Mouse (Mus musculus) MEL (cell line): ENCODE results near the gene Tex2. TPM values are rescaled to one million over a fixed set of nuclear protein-coding genes. Genes with fewer than 3 reads are reported as not detected.

Experiments used
- DNase-seq: peaks from one replicate; pipeline ENCODE4 v3.0.0; 2011; ENCODE audit warnings: low read depth, low spot score
- H3K27ac ChIP-seq: 2 replicates; pipeline ENCODE4 v1.5.1; 2012; ENCODE audit warnings: low read depth, mild to moderate bottlenecking, control low read depth, low read length, moderate library complexity; ENCODE audit not compliant: control insufficient read depth
- H3K27me3 ChIP-seq, 2 experiments: fragments of 150-350 bp in 1 of 2; sonication (generic) in 1 of 2; 2 replicates each; pipeline ENCODE4 v1.6.1; 2012; ENCODE audit warnings: low read length in 2 of 2, mild to moderate bottlenecking in 2 of 2, improper control_type of control experiment in 1 of 2, moderate library complexity in 1 of 2; ENCODE audit not compliant: insufficient read depth in 2 of 2, control insufficient read depth in 1 of 2
- H3K36me3 ChIP-seq, 2 experiments: 2 replicates each; pipeline ENCODE4 v1.6.1; 2012 to 2014; ENCODE audit warnings: low read length in 2 of 2, improper control_type of control experiment in 1 of 2, inconsistent platforms in 1 of 2, mild to moderate bottlenecking in 1 of 2; ENCODE audit not compliant: insufficient read depth in 2 of 2, control insufficient read depth in 1 of 2
- H3K4me1 ChIP-seq, 2 experiments: fragments of 150-350 bp in 1 of 2; sonication (generic) in 1 of 2; 2 replicates each; pipeline ENCODE4 v1.6.1; 2012; ENCODE audit warnings: low read length in 2 of 2, improper control_type of control experiment in 1 of 2, mild to moderate bottlenecking in 1 of 2; ENCODE audit not compliant: insufficient read depth in 2 of 2, control insufficient read depth in 1 of 2
- H3K4me3 ChIP-seq, 2 experiments: fragments of 150-350 bp in 1 of 2; sonication (generic) in 1 of 2; 2 replicates each; pipeline ENCODE4 v1.5.1; 2012; ENCODE audit warnings: low read depth in 2 of 2, low read length in 2 of 2, mild to moderate bottlenecking in 2 of 2, moderate library complexity in 2 of 2, control low read depth in 1 of 2, improper control_type of control experiment in 1 of 2; ENCODE audit not compliant: control insufficient read depth in 1 of 2, insufficient read depth in 1 of 2
- H3K79me2 ChIP-seq: 2 replicates; pipeline ENCODE4 v1.6.1; 2012; ENCODE audit warnings: mild to moderate bottlenecking, low read length, moderate library complexity; ENCODE audit not compliant: control insufficient read depth, poor library complexity, insufficient read depth
- H3K9ac ChIP-seq: 2 replicates; pipeline ENCODE4 v1.6.1; 2012; ENCODE audit warnings: low read depth, mild to moderate bottlenecking, control low read depth, low read length, moderate library complexity; ENCODE audit not compliant: control insufficient read depth, poor library complexity, severe bottlenecking
- H3K9me3 ChIP-seq: fragments of 150-350 bp; sonication (generic); replicated peaks from 2 replicates; pipeline ENCODE4 v1.6.1; 2012; ENCODE audit warnings: mild to moderate bottlenecking, low read length, improper control_type of control experiment, moderate library complexity; ENCODE audit not compliant: insufficient read depth
- E2F4 ChIP-seq: IDR thresholded peaks from 2 replicates; pipeline ENCODE4 v1.6.1; 2011; ENCODE audit warnings: low read depth, low read length, improper control_type of control experiment, borderline replicate concordance
- EP300 ChIP-seq, 2 experiments: IDR thresholded peaks; 2 replicates each; pipeline ENCODE4 v1.6.1; 2011; ENCODE audit warnings: improper control_type of control experiment in 2 of 2, low read length in 2 of 2, low read depth in 1 of 2, mild to moderate bottlenecking in 1 of 2
- GABPA ChIP-seq: IDR thresholded peaks from 2 replicates; pipeline ENCODE4 v1.6.1; 2012; ENCODE audit warnings: low read depth, mild to moderate bottlenecking, inconsistent platforms, low read length, improper control_type of control experiment, moderate library complexity
- GATA1 ChIP-seq: IDR thresholded peaks from 2 replicates; pipeline ENCODE4 v1.6.1; 2011; ENCODE audit warnings: low read depth, low read length, improper control_type of control experiment
- JUND ChIP-seq: IDR thresholded peaks from 2 replicates; pipeline ENCODE4 v1.6.1; 2011; ENCODE audit warnings: low read depth, mild to moderate bottlenecking, improper control_type of control experiment, low read length
- SIN3A ChIP-seq: IDR thresholded peaks from 2 replicates; pipeline ENCODE4 v1.6.1; 2012; ENCODE audit warnings: low read length, improper control_type of control experiment, inconsistent platforms
- TAL1 ChIP-seq: IDR thresholded peaks from 2 replicates; pipeline ENCODE4 v1.6.1; 2012; ENCODE audit warnings: mild to moderate bottlenecking, inconsistent platforms, low read length, moderate library complexity, mixed read lengths
- UBTF ChIP-seq: IDR thresholded peaks from 2 replicates; pipeline ENCODE4 v1.6.1; 2012; ENCODE audit warnings: low read depth, mild to moderate bottlenecking, inconsistent platforms, low read length, improper control_type of control experiment, moderate library complexity, borderline replicate concordance; ENCODE audit not compliant: insufficient read depth
- ZC3H11A ChIP-seq: IDR thresholded peaks from 2 replicates; pipeline ENCODE4 v1.6.1; 2012; ENCODE audit warnings: low read depth, mild to moderate bottlenecking, inconsistent platforms, low read length, improper control_type of control experiment
- ZKSCAN1 ChIP-seq: IDR thresholded peaks from 2 replicates; pipeline ENCODE4 v1.6.1; 2012; ENCODE audit warnings: low read depth, mild to moderate bottlenecking, inconsistent platforms, low read length, improper control_type of control experiment, moderate library complexity
- polyA plus RNA-seq, 2 experiments: library from polyadenylated mRNA; stranded (reverse) in 1 of 2; unstranded in 1 of 2; fragments of >175 nt in 1 of 2; fragments of >200 nt in 1 of 2; gene quantifications; 2 replicates each; pipeline versions ENCODE4 v1.2.1 to v1.2.4; 2012; ENCODE audit warnings: low replicate concordance in 2 of 2, low read depth in 1 of 2; ENCODE audit not compliant: insufficient read length in 2 of 2, insufficient read depth in 1 of 2, missing spikeins in 1 of 2
- total RNA-seq: library from RNA; depleted of rRNA; stranded (reverse); fragments of 300-350 nt; gene quantifications from 2 replicates; pipeline ENCODE4 v1.2.3, GENCODE M21; 2012

The Tex2 gene
- total and polyA plus RNA-seq, 3 experiments = 13.7 to 24.8 TPM; not detected in 1

DNA sequence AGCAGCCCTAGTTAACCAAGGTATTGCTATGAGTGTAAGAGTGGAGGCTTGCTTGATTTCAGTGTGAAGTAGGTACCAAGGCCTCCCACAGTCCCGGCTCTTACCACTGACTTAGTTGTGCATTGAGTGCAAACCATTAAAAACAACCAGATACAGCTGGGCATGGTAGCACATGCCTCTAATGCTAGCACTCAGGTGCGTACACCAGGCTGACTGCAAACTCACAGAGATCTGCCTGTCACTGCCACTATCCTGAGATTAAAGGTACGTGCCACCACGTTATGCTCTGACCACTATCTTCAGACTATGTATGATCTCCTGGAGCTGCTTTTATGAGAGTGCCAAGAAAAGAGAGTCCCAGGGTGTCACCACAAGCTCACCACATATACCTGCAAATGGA lies 67.1 kb downstream of the Tex2 start:
- Histone ChIP-seq H3K36me3 (peaks cover 0 to 19% of the 10 kb centered on the region in 2 experiments; a peak in 2 of 4 replicates), H3K79me2 (no peaks in the 10 kb centered on the region), H3K9ac (no peak overlapping the region), H3K4me3 (no peak overlapping the region), H3K9me3 (no peaks in the 10 kb centered on the region), H3K4me1 (no peaks in the 10 kb centered on the region), H3K27me3 (no peaks in the 10 kb centered on the region), H3K27ac (no peak overlapping the region)
- DNase-seq = no peak
- TF ChIP-seq E2F4 = no peak

DNA sequence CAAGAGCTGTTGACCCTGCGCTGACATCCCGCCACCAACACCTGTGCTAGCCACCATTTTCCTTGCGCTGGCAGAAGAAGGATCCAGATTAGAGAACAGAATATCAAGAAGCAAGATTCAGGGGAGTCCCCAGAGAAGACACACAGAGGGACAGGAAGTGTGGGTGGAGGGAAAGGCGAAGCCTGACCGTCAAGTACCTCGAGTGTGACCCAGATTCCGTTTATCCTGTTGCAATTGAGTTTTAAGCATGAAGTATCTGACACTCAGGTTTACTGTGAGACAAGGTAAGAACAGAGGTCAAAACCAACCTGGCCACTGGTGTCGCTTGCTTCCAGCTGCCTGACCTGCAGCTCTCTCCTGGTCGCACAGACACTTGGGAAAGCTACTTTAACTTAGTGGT lies 68.3 kb downstream of the Tex2 start:
- H3K79me2 ChIP-seq = no peaks in the 10 kb centered on the region
- H3K4me1 ChIP-seq = peaks cover 0 to 4% of the 10 kb centered on the region in 2 experiments; a peak in 2 of 4 replicates
- peaks cover 0 to 16% of the 10 kb centered on the region in 2 experiments; a peak in 2 of 4 replicates for H3K36me3 ChIP-seq
- no peak overlapping the region for H3K4me3 ChIP-seq
- no peak for TF ChIP-seq UBTF
- TF ChIP-seq JUND = no peak
- TF ChIP-seq GATA1 = no peak
- no peak for DNase-seq
- H3K27ac ChIP-seq = no peak overlapping the region
- no peak overlapping the region for H3K9ac ChIP-seq
- no peaks in the 10 kb centered on the region for H3K27me3 ChIP-seq
- no peaks in the 10 kb centered on the region for H3K9me3 ChIP-seq

DNA sequence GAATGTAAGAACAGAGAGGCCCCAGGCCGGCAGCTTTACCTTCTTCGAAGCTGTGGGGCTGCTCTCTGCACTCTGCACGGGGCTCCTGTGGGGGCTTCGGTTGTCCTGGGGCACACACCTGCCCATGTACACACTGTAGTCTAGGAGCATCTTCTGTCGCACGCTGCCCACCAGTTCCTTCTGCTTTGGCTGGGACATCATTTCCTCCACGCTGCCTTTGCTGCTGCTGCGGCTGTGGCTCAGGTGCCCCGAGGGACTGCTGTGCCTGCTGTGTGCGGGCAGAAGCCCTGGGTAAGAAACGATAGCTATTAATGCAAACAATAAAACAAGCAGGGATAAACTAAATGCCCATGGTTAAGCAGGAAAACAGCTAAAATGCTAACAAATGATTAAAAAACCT lies 69.1 kb downstream of the Tex2 start:
- H3K9me3 ChIP-seq = no peaks in the 10 kb centered on the region
- peaks cover 0 to 16% of the 10 kb centered on the region in 2 experiments; a peak in 2 of 4 replicates for H3K36me3 ChIP-seq
- peaks cover 0 to 4% of the 10 kb centered on the region in 2 experiments; a peak in 2 of 4 replicates for H3K4me1 ChIP-seq
- TF ChIP-seq TAL1 (no peak), ZKSCAN1 (no peak), JUND (no peak), ZC3H11A (no peak), GABPA (no peak), SIN3A (no peak), EP300 (IDR thresholded peaks at IDR 0.05; ENCODE audit: low read depth in 1 of 2, low read length in 2 of 2) (no peak)
- DNase-seq = no peak
- H3K27me3 ChIP-seq = no peaks in the 10 kb centered on the region
- no peak overlapping the region for H3K27ac ChIP-seq
- no peaks in the 10 kb centered on the region for H3K79me2 ChIP-seq
- H3K4me3 ChIP-seq = no peak overlapping the region
- no peak overlapping the region for H3K9ac ChIP-seq
